Mouse (Mus musculus): ENCODE measurements at regions not wholly inside any gene's neighbourhood (a gene's known extent, or its start where the extent isn't known, plus 50 kb on each side); places are given as distances from the start of the nearest gene placed in this dataset.
A peak's percentile ranks its signal among the peaks of the same experiment; 100 is the strongest.

GRCm38 (mm10) chr15:6132216-6132615 is 167.4 kb upstream of the Dab2 start:
- H3K27ac ChIP-seq (ENCODE audit: insufficient read depth, low read length), result no peak overlapping the region
- no peak overlapping the region for H3K4me3 ChIP-seq (ENCODE audit: insufficient read depth, low read length)
- TF ChIP-seq POLR2A (IDR thresholded peaks at IDR 0.05; ENCODE audit: extremely low read depth, insufficient read depth, low read length), result no peak
- TF ChIP-seq CTCF (IDR thresholded peaks at IDR 0.05; ENCODE audit: extremely low read depth, insufficient read depth, low read length), result no peak
- H3K4me1 ChIP-seq (ENCODE audit: control insufficient read depth, insufficient read depth, low read length), result no peaks in the 10 kb centered on the region

GRCm38 (mm10) chr15:6145071-6145470 is 154.5 kb upstream of the Dab2 start:
- Histone ChIP-seq H3K4me3 (ENCODE audit: insufficient read depth, low read length) (no peak overlapping the region), H3K27ac (ENCODE audit: insufficient read depth, low read length) (no peak overlapping the region), H3K4me1 (ENCODE audit: control insufficient read depth, insufficient read depth, low read length) (no peaks in the 10 kb centered on the region)
- TF ChIP-seq POLR2A (IDR thresholded peaks at IDR 0.05; ENCODE audit: extremely low read depth, insufficient read depth, low read length), result no peak
- TF ChIP-seq CTCF (IDR thresholded peaks at IDR 0.05; ENCODE audit: extremely low read depth, insufficient read depth, low read length), result no peak

- no peaks in the 10 kb centered on the region for H3K4me1 ChIP-seq (ENCODE audit: control insufficient read depth, insufficient read depth, low read length)
- no peak overlapping the region for H3K4me3 ChIP-seq (ENCODE audit: insufficient read depth, low read length)
- H3K27ac ChIP-seq (ENCODE audit: insufficient read depth, low read length), result no peak overlapping the region
- TF ChIP-seq POLR2A (IDR thresholded peaks at IDR 0.05; ENCODE audit: extremely low read depth, insufficient read depth, low read length) (no peak), CTCF (IDR thresholded peaks at IDR 0.05; ENCODE audit: extremely low read depth, insufficient read depth, low read length) (no peak)
Observed at GRCm38 (mm10) chr15:6154706-6155105, 144.9 kb upstream of the Dab2 start.

- TF ChIP-seq POLR2A (IDR thresholded peaks at IDR 0.05; ENCODE audit: extremely low read depth, insufficient read depth, low read length) (no peak), CTCF (IDR thresholded peaks at IDR 0.05; ENCODE audit: extremely low read depth, insufficient read depth, low read length) (no peak)
- Histone ChIP-seq H3K27ac (ENCODE audit: insufficient read depth, low read length) (no peak overlapping the region), H3K4me1 (ENCODE audit: control insufficient read depth, insufficient read depth, low read length) (no peaks in the 10 kb centered on the region), H3K4me3 (ENCODE audit: insufficient read depth, low read length) (no peak overlapping the region)
Observed at GRCm38 (mm10) chr15:6180261-6180660, 119.3 kb upstream of the Dab2 start.

GRCm38 (mm10) chr15:6183627-6184026 is 116.0 kb upstream of the Dab2 start:
- no peaks in the 10 kb centered on the region for H3K4me1 ChIP-seq (ENCODE audit: control insufficient read depth, insufficient read depth, low read length)
- H3K27ac ChIP-seq (ENCODE audit: insufficient read depth, low read length), result no peak overlapping the region
- no peak overlapping the region for H3K4me3 ChIP-seq (ENCODE audit: insufficient read depth, low read length)
- no peak for TF ChIP-seq CTCF (IDR thresholded peaks at IDR 0.05; ENCODE audit: extremely low read depth, insufficient read depth, low read length)
- TF ChIP-seq POLR2A (IDR thresholded peaks at IDR 0.05; ENCODE audit: extremely low read depth, insufficient read depth, low read length), result no peak

GRCm38 (mm10) chr15:6191845-6192244 is 107.7 kb upstream of the Dab2 start:
- no peaks in the 10 kb centered on the region for H3K4me1 ChIP-seq (ENCODE audit: control insufficient read depth, insufficient read depth, low read length)

GRCm38 (mm10) chr15:6207239-6207638 is 92.3 kb upstream of the Dab2 start:
- H3K4me1 ChIP-seq (ENCODE audit: control insufficient read depth, insufficient read depth, low read length), result no peaks in the 10 kb centered on the region
- H3K4me3 ChIP-seq (ENCODE audit: insufficient read depth, low read length), result no peak overlapping the region
- no peak for TF ChIP-seq POLR2A (IDR thresholded peaks at IDR 0.05; ENCODE audit: extremely low read depth, insufficient read depth, low read length)
- no peak for TF ChIP-seq CTCF (IDR thresholded peaks at IDR 0.05; ENCODE audit: extremely low read depth, insufficient read depth, low read length)
- no peak overlapping the region for H3K27ac ChIP-seq (ENCODE audit: insufficient read depth, low read length)

More at GRCm38 (mm10) chr15:6191845-6192244, 107.7 kb upstream of the Dab2 start:
- no peak for TF ChIP-seq POLR2A (IDR thresholded peaks at IDR 0.05; ENCODE audit: extremely low read depth, insufficient read depth, low read length)
- no peak for TF ChIP-seq CTCF (IDR thresholded peaks at IDR 0.05; ENCODE audit: extremely low read depth, insufficient read depth, low read length)
- H3K27ac ChIP-seq (ENCODE audit: insufficient read depth, low read length), result no peak overlapping the region
- no peak overlapping the region for H3K4me3 ChIP-seq (ENCODE audit: insufficient read depth, low read length)

- no peak overlapping the region for H3K27ac ChIP-seq (ENCODE audit: insufficient read depth, low read length)
- TF ChIP-seq CTCF (IDR thresholded peaks at IDR 0.05; ENCODE audit: extremely low read depth, insufficient read depth, low read length) (0 out of 2 replicates have a peak, but pooled peaks have one; percentile 15), POLR2A (IDR thresholded peaks at IDR 0.05; ENCODE audit: extremely low read depth, insufficient read depth, low read length) (no peak)
- no peaks in the 10 kb centered on the region for H3K4me1 ChIP-seq (ENCODE audit: control insufficient read depth, insufficient read depth, low read length)
- H3K4me3 ChIP-seq (ENCODE audit: insufficient read depth, low read length), result no peak overlapping the region
Observed at GRCm38 (mm10) chr15:6209301-6209700, 90.3 kb upstream of the Dab2 start.

- Histone ChIP-seq H3K27ac (ENCODE audit: insufficient read depth, low read length) (no peak overlapping the region), H3K4me1 (ENCODE audit: control insufficient read depth, insufficient read depth, low read length) (no peaks in the 10 kb centered on the region), H3K4me3 (ENCODE audit: insufficient read depth, low read length) (no peak overlapping the region)
- TF ChIP-seq CTCF (IDR thresholded peaks at IDR 0.05; ENCODE audit: extremely low read depth, insufficient read depth, low read length) (no peak), POLR2A (IDR thresholded peaks at IDR 0.05; ENCODE audit: extremely low read depth, insufficient read depth, low read length) (no peak)
Observed at GRCm38 (mm10) chr15:6218087-6218486, 81.5 kb upstream of the Dab2 start.

- Histone ChIP-seq H3K4me1 (ENCODE audit: control insufficient read depth, insufficient read depth, low read length) (no peaks in the 10 kb centered on the region), H3K27ac (ENCODE audit: insufficient read depth, low read length) (no peak overlapping the region), H3K4me3 (ENCODE audit: insufficient read depth, low read length) (no peak overlapping the region)
- TF ChIP-seq POLR2A (IDR thresholded peaks at IDR 0.05; ENCODE audit: extremely low read depth, insufficient read depth, low read length) (no peak), CTCF (IDR thresholded peaks at IDR 0.05; ENCODE audit: extremely low read depth, insufficient read depth, low read length) (no peak)
Observed at GRCm38 (mm10) chr15:6225227-6225626, 74.4 kb upstream of the Dab2 start.
